Mouse (Mus musculus) thymus, postnatal 0 days (tissue): ENCODE data around the gene Kansl2. TPM values are rescaled to one million over a fixed set of nuclear protein-coding genes. Genes with fewer than 3 reads are reported as not detected.
"Not testable (repeated sequence)": the region's sequence is repeated elsewhere in the genome, so short reads cannot be mapped to it uniquely, and the experiment has no call there.

Experiments used
- DNase-seq: peaks from one replicate; pipeline ENCODE4 v3.0.0-alpha.2; 2015; ENCODE audit warnings: low spot score
- polyA plus RNA-seq: library from polyadenylated mRNA; unstranded; fragments of >200 nt; fragmentation: Nextera tagmentation; extraction: Ambion mirVana; gene quantifications from 2 replicates; pipeline ENCODE4 v1.2.1, GENCODE M21; 2015

The Kansl2 gene
- polyA plus RNA-seq, 1 experiment from 2014 or later = 108 TPM

DNA sequence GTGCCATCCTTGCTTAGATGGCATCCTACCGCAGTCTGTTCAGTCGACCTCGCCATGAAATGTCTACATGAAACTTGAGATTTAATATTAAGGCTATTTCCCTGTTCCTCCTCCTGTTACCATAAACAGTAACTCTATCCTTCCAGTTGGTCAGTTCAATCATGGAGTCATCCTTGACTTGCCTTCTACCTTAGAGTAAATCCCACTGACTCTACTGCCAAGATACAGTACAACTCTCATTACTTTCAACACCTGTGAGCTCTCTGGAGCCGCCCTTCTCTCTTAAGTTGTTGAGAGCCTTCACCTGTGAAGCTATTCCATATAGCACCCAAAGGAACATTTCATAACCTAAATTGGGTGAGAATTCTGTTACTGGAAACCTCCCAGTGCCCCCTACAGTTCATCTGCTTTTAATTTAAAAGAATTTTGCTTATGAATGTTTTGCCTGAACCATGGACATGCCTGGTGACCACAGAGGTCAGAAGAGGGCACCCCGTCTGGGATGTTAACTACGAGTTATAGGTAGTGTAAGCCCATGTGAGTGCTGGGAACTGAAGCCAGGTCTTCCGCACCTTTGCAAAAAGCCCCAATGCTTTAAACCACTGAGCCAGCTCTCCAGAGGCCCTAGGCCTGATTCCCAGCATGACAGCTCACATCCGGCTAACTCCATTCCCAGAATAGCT lies 2.9 kb upstream of the Kansl2 start:
- DNase-seq = no peak

DNA sequence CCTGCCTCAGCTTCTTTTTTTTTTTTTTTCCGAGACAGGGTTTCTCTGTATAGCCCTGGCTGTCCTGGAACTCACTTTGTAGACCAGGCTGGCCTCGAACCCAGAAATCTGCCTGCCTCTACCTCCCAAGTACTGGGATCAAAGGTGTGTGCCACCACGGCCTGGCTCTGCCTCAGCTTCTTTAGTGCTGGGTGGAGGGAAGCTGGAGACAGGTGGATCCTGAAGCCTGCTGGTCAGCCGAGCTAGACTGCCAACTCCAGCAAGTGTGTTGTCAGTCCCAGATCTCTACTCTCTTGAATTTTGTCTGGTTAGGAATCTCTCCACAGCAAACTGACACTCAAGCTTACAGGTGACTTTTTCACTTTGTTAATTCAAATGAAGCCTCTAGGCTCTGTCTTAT lies 1.9 kb upstream of the Kansl2 start:
- DNase-seq = no peak

DNA sequence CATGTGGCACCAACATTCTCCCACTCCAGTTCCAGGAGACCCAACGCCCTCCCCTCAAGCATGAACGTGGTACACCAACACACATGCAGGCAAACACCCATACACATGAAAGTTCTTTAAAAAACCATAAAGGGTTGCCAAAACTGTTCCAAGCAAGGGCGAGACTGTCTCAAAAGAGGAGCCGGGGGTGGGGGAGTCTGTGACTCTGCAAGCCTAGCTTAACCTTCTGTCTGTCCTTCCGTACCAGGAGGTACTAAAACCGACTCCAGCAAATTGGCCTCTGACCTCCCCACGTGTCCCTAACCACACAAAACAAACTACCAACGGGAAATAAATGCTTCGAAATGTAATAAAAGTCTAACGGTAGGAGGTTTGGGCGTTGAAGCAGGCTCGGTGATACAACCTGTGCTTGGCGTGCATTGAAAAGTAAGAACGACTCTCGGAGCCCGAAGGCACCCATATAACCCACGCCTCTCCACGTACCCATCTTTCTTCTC lies 981 bp downstream of the Kansl2 start:
- peak; percentile 23 for DNase-seq

DNA sequence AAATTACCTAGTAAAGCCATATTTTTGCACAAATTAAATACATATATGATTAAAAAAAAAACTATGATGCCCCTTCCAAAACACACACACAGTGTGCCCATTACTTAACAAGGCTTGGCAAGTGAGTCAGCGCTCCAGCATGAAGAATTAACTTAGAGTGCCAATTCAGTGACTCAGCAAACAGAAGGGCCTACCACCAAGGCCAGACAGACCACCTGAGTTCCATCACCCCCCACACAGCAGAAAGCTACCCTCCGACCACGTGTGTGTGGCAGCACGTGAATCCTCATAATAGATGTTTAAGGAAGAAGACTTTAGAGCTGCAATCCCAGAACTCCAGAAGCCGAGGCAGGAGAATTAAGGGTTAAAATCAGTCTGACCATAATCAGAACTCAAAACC lies 1.8 kb downstream of the Kansl2 start:
- no peak for DNase-seq

DNA sequence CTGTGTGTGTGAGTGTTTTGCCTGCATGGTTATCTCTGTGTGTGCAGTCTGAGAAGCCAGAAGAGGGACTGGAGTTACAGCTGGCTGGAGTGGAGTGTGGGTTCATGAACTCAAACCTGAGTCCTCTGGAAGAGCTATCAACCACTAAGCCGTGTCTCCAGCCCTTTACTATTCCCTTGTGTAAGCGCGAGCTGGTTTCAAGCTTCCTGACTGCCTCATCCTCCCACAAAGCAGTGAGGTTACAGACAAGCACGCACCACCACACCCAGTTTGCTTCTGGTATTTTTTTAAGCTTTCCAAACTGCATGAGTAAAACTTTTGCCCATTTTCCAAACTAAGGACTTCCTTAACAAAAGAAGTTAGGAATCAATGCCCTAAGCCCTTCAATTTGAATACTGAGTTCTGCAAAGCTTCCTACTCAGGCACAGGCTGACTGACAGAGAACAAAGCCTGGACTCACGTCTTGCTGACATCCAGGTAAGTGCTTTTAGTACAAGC lies 5.9 kb downstream of the Kansl2 start:
- no peak for DNase-seq

DNA sequence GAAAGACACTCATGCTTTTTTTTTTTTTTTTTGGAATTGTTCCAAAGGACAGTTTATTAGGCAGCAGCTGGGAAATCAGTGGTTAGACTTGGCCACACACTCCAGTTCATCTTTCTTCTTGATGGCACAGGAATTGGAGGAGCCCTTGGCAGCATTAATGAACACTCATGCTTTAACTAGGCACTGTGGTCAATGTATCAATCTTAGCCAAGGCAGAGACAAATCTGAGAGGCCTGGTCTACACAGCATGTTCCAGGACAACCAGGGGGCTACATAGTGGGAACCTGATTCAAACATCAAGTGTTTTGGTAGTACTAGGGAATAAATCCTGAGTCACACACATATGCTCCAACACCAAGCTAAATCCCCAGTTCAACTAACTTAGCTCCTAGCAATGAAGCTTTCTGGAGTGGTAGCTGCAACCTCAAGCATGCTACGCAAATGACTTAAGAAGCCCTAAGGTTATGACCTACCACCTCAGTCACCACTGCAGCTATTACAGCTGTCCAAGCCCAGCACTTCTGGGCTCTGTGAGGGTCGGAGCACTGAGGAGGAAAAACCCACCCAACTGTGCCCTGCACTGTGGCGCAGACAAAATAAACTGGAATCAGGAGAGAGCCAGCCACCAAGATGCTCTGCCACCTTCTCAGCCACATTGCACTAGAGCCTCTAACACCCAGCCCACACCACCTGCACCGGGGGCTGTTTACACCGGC lies 6.8 kb downstream of the Kansl2 start:
- no peak for DNase-seq

DNA sequence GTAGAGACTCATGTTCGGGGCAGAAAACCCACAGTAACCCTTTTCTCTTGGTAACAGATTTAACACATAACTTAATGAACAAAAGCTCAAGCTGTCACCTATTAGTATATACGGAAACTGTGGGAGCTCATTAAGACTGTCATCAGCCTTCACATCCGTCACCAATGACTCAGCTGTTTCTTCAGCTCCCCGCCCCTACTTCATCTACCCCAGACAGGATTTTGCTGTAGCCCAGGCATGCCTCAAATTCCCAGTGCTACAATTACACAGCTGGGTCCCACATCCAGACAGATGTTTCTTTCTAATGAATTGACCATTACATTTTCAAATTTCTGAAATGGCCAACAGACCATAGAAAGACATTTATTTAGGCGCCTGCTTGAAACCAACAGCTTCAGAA lies 8.0 kb downstream of the Kansl2 start:
- DNase-seq = no peak

DNA sequence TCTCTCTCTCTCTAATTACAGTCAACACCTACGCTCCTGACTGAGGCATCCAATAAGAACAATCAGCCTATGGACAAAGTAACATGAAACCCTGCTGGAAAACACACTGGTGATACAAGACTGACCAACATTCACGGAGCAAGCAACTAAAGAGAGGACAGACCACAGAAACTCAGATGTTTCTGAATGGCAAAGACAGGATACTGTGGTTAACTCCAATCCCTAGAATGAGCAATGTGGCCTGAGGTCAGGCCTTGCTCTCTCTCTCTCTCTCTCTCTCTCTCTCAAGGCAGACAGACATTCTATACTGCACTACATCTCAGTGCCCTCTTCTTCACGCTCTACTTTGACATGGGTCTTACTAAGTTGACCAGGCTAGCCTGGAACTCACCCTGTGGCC lies 12.8 kb downstream of the Kansl2 start:
- no peak for DNase-seq

DNA sequence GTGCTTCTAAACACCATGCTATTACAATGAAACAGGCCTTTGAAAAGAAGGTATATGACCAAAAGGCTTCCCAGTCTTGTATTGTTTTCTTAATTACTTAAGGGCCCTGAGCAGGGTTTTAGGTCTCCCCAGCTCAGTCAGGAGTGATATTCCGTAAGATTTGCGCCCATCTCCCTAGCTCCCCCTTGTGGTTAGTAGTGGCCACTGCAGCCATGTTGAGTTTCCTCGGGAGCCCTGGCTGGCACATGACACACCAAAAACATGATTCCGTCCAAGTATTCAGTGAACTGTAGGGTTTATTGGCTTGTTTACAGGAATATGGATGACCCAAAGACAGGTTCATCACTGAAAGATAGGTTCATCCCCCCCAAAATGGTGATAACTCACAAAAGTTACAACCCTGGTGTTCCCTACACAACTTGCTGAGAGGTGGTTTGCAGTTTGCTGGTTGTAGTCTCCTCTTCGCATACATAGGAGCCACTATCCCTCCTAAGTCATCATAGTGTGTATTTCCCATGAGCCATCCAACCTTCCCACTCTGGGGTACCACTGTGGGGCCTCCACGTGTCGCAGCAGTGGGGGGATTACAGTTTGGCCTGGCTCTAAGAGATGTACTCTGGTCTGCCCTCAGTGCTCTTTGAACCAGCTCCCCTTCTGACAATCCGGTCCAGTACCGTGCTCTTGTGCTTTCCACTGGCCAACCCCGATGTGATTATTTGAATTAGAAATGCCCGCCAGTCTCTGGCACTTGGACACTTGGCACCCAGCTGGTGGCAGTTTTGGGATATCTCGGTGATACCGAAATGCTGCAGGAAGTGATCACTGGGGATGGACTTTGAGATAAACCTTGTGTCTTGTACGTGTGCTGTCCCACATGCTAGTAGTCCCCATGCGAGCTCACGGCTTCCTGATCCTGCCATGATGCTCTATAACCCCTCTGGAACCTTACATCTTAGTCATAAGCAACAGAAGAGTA lies 16.4 kb downstream of the Kansl2 start:
- peak; percentile 58 for DNase-seq

DNA sequence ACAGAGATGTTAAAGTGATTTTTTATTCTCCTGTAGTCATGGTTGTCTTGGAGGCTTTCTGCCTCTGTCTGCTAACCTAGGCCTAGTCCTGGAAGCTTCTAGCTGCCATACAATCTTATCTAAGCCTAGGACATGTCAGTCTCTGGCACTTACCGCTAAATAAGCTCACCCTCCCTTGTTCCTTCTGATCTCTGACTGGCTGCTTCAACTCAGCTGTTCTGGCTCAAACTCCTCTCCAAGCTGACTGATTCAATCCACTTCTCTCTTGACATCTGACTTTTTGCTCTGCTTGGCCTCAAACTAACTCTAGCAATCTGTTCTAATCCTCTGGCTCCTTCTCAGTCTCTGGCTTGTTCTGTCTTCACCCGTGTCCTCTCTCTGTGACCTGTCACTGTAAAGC lies 19.2 kb downstream of the Kansl2 start:
- not testable (repeated sequence) for DNase-seq

DNA sequence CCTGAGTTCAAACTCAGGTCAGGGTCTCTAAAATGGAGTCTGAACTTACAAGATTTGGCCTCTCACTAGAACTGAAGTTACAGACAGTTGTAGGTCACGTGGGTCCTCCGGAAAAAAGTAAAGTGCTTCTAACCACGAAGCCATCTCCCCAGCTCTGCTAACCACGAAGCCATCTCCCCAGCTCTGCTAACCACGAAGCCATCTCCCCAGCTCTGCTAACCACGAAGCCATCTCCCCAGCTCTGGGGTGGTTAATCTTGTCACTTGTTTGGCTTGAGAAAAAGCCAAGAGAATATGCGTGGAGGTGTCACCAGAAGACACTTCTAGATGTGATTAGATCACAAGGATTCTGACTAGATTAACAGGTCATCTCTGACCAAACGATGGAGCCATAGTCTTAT lies 19.9 kb downstream of the Kansl2 start:
- DNase-seq = peak; percentile 68

DNA sequence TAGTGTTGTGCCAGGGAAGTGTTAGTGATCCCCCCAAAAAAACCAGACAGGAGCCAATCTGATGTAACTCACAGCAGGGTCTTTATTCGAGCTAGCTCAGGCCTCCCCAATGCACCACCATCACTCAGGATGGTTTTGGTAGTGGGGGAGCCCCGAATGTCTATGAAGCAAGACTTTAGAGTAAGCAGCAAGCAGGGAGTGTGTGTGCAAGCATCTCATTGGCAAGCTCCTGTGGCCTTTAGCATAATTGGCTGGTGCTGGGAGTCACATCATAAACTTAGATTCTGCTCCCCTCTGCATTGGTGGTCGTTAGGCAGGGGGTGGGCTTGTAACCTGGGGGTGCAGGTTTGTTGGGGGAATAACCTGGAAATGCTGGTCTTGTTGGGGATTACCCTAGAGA lies 20.4 kb downstream of the Kansl2 start:
- DNase-seq = peak; percentile 16

DNA sequence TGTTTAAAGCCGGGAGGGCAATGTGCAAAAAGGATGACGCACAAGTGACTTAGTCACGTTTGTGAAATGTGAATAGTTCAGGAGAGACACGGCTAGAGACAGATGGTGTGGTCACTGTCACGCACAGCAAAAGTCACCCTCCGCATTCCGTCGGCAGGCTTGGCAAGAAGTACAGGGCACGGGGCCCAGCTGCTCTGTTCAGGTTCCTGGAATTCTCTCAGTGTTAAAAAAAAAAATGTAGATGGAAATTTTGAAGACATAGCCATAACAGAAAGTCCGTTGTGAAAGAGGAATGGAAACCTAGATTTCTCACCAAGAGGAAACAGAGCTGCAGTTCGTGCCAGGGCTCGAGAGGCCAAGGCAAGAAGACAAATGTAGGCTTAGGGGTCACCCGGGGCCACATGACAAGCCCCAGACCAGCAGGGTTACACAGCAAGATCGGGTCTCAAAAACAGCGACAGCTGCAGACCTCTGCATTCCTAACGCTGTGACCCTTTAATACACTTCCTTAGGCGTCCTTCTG lies 21.2 kb downstream of the Kansl2 start:
- DNase-seq = no peak

DNA sequence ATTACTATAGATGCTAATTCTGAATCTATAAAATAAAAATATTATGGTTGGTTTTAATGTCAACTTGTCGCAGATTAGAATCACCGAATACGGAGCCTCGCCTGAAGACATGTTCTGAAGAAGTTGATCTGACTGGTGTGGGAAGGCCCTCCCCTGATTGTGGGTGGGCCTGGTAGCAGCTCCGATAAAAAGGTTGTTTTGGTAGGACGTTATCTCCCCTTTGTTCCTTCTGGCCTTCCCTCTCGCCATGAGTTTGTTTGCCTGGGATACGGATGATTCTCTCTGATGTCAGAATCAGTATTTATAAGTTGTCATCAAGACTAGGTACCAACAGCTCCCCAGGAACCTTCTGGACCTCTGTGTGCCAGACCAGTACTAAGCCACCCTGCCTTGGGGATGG lies 21.8 kb downstream of the Kansl2 start:
- no peak for DNase-seq

DNA sequence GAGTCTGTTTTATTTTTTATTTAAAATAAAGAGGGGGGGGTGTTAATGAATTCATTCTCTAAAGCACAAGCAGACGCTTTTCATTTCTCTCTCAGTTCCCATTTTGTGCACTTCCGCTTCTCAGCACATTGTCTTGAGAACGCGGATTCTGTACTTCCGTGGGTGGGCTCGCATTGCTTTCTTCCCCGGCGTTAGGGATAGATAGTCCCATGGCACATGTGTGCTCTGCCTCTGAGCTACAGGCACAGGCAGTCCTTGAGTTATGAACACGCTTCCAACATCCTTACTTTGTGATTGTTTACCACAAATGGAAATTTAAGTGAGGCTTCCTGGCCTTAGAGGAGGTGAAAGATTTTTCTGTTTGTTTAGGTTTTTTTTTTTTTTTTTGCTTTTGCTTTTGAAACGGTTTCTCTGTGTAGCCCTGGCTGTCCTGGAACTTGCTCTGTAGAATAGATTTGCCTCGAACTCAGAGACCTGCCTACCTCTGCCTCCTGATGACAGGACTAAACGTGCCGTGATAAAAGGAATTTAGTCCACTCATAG lies 22.6 kb downstream of the Kansl2 start:
- peak; percentile 69 for DNase-seq

DNA sequence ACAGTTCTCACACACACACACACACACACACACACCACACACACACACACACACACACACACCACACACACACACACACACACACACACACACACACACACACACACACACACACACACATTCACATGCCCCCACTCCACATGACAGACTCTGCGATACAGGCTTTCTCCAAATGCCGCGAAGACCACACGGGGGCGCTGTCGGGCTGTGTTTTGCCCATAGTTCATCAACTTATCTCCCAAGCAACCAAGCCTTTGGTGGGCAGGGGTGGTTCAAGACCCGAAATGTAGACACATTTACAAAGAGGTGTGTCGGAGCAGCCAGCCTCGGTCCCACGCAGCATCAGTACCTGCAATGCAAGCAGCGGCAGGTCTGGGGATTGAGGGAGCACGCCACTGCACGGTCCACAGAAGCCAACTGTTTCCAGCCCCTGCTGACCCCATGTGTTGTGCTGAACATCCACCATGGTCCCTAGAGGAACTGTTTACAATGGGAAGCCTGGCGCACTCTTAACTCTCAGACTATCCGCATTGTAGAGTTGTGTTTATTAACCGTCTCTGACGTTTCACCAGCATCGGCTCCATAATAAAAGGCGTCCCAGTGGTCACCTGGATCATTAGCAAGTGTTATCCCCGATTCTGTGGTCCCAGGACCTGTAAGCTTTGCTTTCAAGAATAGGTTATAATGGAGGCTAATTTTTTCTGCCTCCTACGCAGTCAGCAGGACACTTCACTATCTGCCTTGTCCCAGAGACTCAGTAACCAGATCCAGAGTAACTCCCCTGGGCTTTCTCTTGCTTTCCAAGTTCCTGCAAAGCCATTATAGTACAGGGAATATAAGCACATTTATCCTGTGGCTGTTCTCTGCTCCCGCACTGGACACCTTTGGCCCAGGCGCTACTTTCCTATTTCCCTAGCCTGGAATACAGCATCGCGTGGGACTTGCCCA lies 23.4 kb downstream of the Kansl2 start:
- peak; percentile 91 for DNase-seq

DNA sequence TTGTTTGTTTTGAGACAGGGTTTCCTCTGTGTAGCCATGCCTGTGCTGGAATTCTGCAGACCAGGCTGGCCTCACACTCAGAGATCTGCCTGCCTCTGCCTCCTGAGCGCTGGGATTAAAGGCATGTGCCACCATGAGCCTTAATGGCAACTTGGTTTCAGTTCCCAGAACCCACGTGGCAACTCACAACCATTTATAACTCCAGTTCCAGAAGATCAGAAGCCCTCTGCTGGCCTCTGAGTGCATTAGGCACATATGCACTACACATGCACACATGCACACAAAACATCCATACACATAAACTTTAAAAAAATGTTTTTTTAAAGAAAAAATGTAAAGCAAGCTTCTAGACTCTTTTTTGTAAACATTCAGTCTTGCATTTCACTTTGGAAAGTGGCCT lies 24.7 kb downstream of the Kansl2 start:
- no peak for DNase-seq

DNA sequence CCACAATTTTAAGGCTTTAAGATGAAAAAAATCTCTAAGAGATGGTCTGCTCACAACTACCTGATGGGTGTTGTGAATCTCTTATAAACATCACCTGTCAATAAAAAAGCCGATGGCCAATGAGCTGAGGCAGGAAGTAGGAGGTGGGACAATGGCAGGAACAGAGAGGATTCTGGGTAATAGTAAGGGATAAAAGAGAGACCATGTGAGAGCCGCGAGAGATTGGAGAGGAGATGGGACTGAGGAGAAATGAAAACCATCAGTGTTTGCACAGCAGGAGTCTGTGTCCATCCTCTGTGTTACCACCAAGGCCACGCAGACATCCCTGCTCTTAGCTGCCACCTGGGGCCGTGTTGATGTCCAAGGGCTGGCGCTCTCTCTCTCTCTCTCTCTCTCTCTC lies 26.7 kb downstream of the Kansl2 start:
- no peak for DNase-seq

DNA sequence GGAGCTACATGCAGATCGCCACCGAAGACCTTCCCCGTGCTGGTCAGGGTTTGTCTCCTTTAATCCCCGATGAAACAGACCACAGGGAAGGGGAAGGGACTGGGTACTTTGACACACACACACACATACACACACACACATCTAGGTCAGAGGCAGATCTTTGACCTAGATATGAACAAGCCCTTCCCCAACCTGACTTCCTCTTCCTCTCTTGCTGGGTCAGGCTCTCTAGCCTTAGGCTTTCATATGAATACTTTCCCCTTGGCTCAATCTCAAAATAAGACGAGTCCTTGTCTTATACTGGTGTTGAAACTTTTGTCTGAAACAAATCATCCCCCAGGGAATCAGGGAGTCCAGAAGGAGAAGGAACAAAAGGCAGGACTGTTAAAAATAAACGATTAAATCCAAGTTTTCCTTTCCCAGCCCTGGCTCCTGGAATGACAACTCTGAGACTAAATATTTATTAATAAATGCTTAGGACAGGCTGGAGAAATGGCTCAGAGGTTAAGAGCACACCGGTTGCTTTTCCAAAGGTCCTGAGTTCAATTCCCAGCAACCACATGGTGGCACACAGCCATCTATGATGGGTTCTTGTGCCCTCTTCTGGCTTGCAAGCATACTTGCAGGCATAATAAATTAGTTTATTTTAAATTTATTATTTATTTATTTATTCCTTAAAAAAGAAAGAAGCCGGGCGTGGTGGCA lies 27.7 kb downstream of the Kansl2 start:
- DNase-seq = peak; percentile 59
